Mouse (Mus musculus) testis, adult 2 months (tissue): Measurements from ENCODE around the gene Carmil1. TPM values are rescaled to one million over a fixed set of nuclear protein-coding genes. Genes with fewer than 3 reads are reported as not detected.

Experiments
- H3K27ac ChIP-seq: fragments of 200-500 bp; 2 replicates; pipeline ENCODE4 v1.5.1; 2012; ENCODE audit warnings: low read depth, low read length; ENCODE audit not compliant: control insufficient read depth, insufficient read depth
- H3K27me3 ChIP-seq: fragments of 200-500 bp; 2 replicates; pipeline ENCODE4 v1.6.1; 2012; ENCODE audit warnings: mild to moderate bottlenecking, low read length, moderate library complexity; ENCODE audit not compliant: control insufficient read depth, insufficient read depth
- H3K36me3 ChIP-seq: fragments of 200-500 bp; 2 replicates; pipeline ENCODE4 v1.6.1; 2012; ENCODE audit warnings: mild to moderate bottlenecking, low read length; ENCODE audit not compliant: control insufficient read depth, insufficient read depth
- H3K4me1 ChIP-seq: fragments of 200-500 bp; 2 replicates; pipeline ENCODE4 v1.6.1; 2012; ENCODE audit warnings: low read length; ENCODE audit not compliant: control insufficient read depth, insufficient read depth
- H3K4me3 ChIP-seq: fragments of 200-500 bp; 2 replicates; pipeline ENCODE4 v1.5.1; 2012; ENCODE audit warnings: low read depth, mild to moderate bottlenecking, low read length, moderate library complexity, mixed read lengths; ENCODE audit not compliant: control insufficient read depth
- CTCF ChIP-seq: fragments of 200-500 bp; IDR thresholded peaks from 2 replicates; pipeline ENCODE4 v1.5.1; 2012; ENCODE audit warnings: low read depth, mild to moderate bottlenecking, inconsistent platforms, low read length, moderate library complexity; ENCODE audit not compliant: control insufficient read depth, insufficient read depth, insufficient replicate concordance
- POLR2A ChIP-seq: fragments of 200-500 bp; IDR thresholded peaks from 2 replicates; pipeline ENCODE4 v1.6.1; 2012; ENCODE audit warnings: low read depth, mild to moderate bottlenecking, inconsistent platforms, low read length, moderate library complexity; ENCODE audit not compliant: control insufficient read depth
- polyA plus RNA-seq: library from polyadenylated mRNA; depleted of rRNA; stranded (reverse); fragments of >200 nt; gene quantifications from 2 replicates; pipeline ENCODE4 v1.2.3, GENCODE M21; 2012

Gene Carmil1
- polyA plus RNA-seq, 1 experiment, result 32.8 TPM

GRCm38 (mm10) chr13:24081698-24082097, 198.9 kb downstream of the Carmil1 start:
- no peaks in the 10 kb centered on the region for H3K4me1 ChIP-seq
- no peak overlapping the region for H3K27ac ChIP-seq
- H3K4me3 ChIP-seq, result no peak overlapping the region
- no peaks in the 10 kb centered on the region for H3K27me3 ChIP-seq
- TF ChIP-seq CTCF, result no peak
- TF ChIP-seq POLR2A, result no peak
- H3K36me3 ChIP-seq, result no peaks in the 10 kb centered on the region

GRCm38 (mm10) chr13:24072588-24072987, 208.0 kb downstream of the Carmil1 start:
- Histone ChIP-seq H3K4me3 (no peak overlapping the region), H3K27ac (no peak overlapping the region), H3K4me1 (no peaks in the 10 kb centered on the region), H3K27me3 (no peaks in the 10 kb centered on the region), H3K36me3 (no peaks in the 10 kb centered on the region)
- TF ChIP-seq CTCF (no peak), POLR2A (no peak)

GRCm38 (mm10) chr13:24067553-24067952, 213.0 kb downstream of the Carmil1 start:
- H3K27me3 ChIP-seq, result no peaks in the 10 kb centered on the region
- H3K27ac ChIP-seq, result no peak overlapping the region
- TF ChIP-seq CTCF (no peak), POLR2A (no peak)
- no peaks in the 10 kb centered on the region for H3K36me3 ChIP-seq
- no peak overlapping the region for H3K4me3 ChIP-seq
- no peaks in the 10 kb centered on the region for H3K4me1 ChIP-seq

GRCm38 (mm10) chr13:24065536-24065935, 215.1 kb downstream of the Carmil1 start:
- H3K27me3 ChIP-seq, result no peaks in the 10 kb centered on the region
- H3K4me1 ChIP-seq, result no peaks in the 10 kb centered on the region
- TF ChIP-seq POLR2A, result no peak
- TF ChIP-seq CTCF, result no peak
- no peaks in the 10 kb centered on the region for H3K36me3 ChIP-seq
- no peak overlapping the region for H3K27ac ChIP-seq
- H3K4me3 ChIP-seq, result no peak overlapping the region

- TF ChIP-seq CTCF (no peak), POLR2A (no peak)
- Histone ChIP-seq H3K4me1 (no peaks in the 10 kb centered on the region), H3K27me3 (no peaks in the 10 kb centered on the region), H3K4me3 (no peak overlapping the region), H3K27ac (no peak overlapping the region), H3K36me3 (no peaks in the 10 kb centered on the region)
Measured at GRCm38 (mm10) chr13:24062770-24063169, 217.8 kb downstream of the Carmil1 start.

- Histone ChIP-seq H3K27ac (no peak overlapping the region), H3K36me3 (no peaks in the 10 kb centered on the region), H3K4me1 (no peaks in the 10 kb centered on the region), H3K27me3 (no peaks in the 10 kb centered on the region), H3K4me3 (no peak overlapping the region)
- TF ChIP-seq POLR2A (no peak), CTCF (no peak)
Measured at GRCm38 (mm10) chr13:24055072-24055869, 225.3 kb downstream of the Carmil1 start.

GRCm38 (mm10) chr13:24051496-24051895, 229.1 kb downstream of the Carmil1 start:
- no peak overlapping the region for H3K4me3 ChIP-seq
- no peaks in the 10 kb centered on the region for H3K4me1 ChIP-seq
- no peaks in the 10 kb centered on the region for H3K36me3 ChIP-seq
- no peaks in the 10 kb centered on the region for H3K27me3 ChIP-seq
- H3K27ac ChIP-seq, result no peak overlapping the region
- no peak for TF ChIP-seq POLR2A
- no peak for TF ChIP-seq CTCF
